Mouse (Mus musculus) heart, adult 2 months (tissue): ENCODE data around the gene Klc4. TPM values are rescaled to one million over a fixed set of nuclear protein-coding genes. Genes with fewer than 3 reads are reported as not detected.

Source experiments
- DNase-seq, 2 experiments: peaks; one replicate each; pipeline ENCODE4 v3.0.0; 2021
- H3K27ac ChIP-seq: fragments of 200-600 bp; 2 replicates; pipeline ENCODE4 v1.8.1; 2022
- H3K27me3 ChIP-seq: fragments of 200-500 bp; 2 replicates; pipeline ENCODE4 v1.6.1; 2012; ENCODE audit warnings: mild to moderate bottlenecking, low read length, inconsistent platforms, mixed read lengths; ENCODE audit not compliant: control insufficient read depth, insufficient read depth
- H3K36me3 ChIP-seq: fragments of 200-500 bp; 2 replicates; pipeline ENCODE4 v1.6.1; 2012; ENCODE audit warnings: low read length, inconsistent platforms; ENCODE audit not compliant: control insufficient read depth, insufficient read depth
- H3K4me1 ChIP-seq: fragments of 200-500 bp; 2 replicates; pipeline ENCODE4 v1.6.1; 2011; ENCODE audit warnings: low read length; ENCODE audit not compliant: control insufficient read depth, insufficient read depth
- H3K4me3 ChIP-seq: fragments of 200-600 bp; 2 replicates; pipeline ENCODE4 v1.8.1; 2022
- H3K79me2 ChIP-seq: fragments of 200-500 bp; replicated peaks from 2 replicates; pipeline ENCODE4 v1.6.1; 2012; ENCODE audit warnings: mild to moderate bottlenecking, inconsistent platforms, low read length, moderate library complexity, mixed read lengths; ENCODE audit not compliant: control insufficient read depth, insufficient read depth
- H3K9ac ChIP-seq: fragments of 200-500 bp; 2 replicates; pipeline ENCODE4 v1.6.1; 2012; ENCODE audit warnings: low read depth, mild to moderate bottlenecking, control low read depth, inconsistent platforms, low read length, mixed read lengths
- CTCF ChIP-seq: fragments of 200-600 bp; IDR thresholded peaks from 2 replicates; pipeline ENCODE4 v1.8.1; 2022; ENCODE audit warnings: antibody characterized with exemption, mild to moderate bottlenecking, moderate library complexity
- EP300 ChIP-seq: fragments of 200-500 bp; IDR thresholded peaks from 2 replicates; pipeline ENCODE4 v1.6.1; 2011; ENCODE audit warnings: low read depth, low read length, control low read depth; ENCODE audit not compliant: insufficient read depth
- POLR2A ChIP-seq: fragments of 200-500 bp; IDR thresholded peaks from 2 replicates; pipeline ENCODE4 v1.6.1; 2011; ENCODE audit warnings: mild to moderate bottlenecking, low read depth, low read length, control low read depth; ENCODE audit not compliant: insufficient read depth
- WGBS: fragments of 180-500 bp; shearing (Covaris S2); methylation state at CpG from one replicate; pipeline ENCODE4 v1.1.7; 2018; 5-methylcytosine and 5-hydroxymethylcytosine counted together
- intact Hi-C: fragments of 180-260 bp; cut with DNase I; formaldehyde crosslinking; loops from one replicate; pipeline ENCODE4 v1.15.1; 2025
- polyA plus RNA-seq: library from polyadenylated mRNA; depleted of rRNA; stranded (reverse); fragments of >200 nt; gene quantifications from 2 replicates; pipeline ENCODE4 v1.2.3, GENCODE M21; 2012
- total RNA-seq, 2 experiments: library from RNA; stranded (reverse); gene quantifications; 2 replicates each; pipeline ENCODE4 v1.2.3; 2021

Gene Klc4
- total and polyA plus RNA-seq, 3 experiments, result 20.9 to 25.7 (median 23.5) TPM

- Histone ChIP-seq H3K36me3 (no peaks in the 10 kb centered on the region), H3K79me2 (no peaks in the 10 kb centered on the region), H3K4me1 (peaks cover 3% of the 10 kb centered on the region; the same call in 1 of the 2 replicates), H3K27ac (no peak overlapping the region), H3K4me3 (no peak overlapping the region), H3K27me3 (no peaks in the 10 kb centered on the region), H3K9ac (no peak overlapping the region)
- no peak for TF ChIP-seq CTCF
- TF ChIP-seq EP300, result no peak
- DNase-seq, result no peak
- WGBS, result 69% methylated on average over 3 of the region's 3 CpGs
- intact Hi-C loops, result no loop called here
These were observed 32.6 kb downstream of the Klc4 start for GRCm38 (mm10) chr17:46613229-46613628.

GRCm38 (mm10) chr17:46612820-46613219 is 33.0 kb downstream of the Klc4 start:
- WGBS, result 23% methylated on average over 4 of the region's 4 CpGs
- Histone ChIP-seq H3K36me3 (no peaks in the 10 kb centered on the region), H3K27ac (no peak overlapping the region), H3K27me3 (no peaks in the 10 kb centered on the region), H3K4me3 (no peak overlapping the region), H3K9ac (no peak overlapping the region), H3K4me1 (peaks cover 3% of the 10 kb centered on the region; the same call in 1 of the 2 replicates), H3K79me2 (no peaks in the 10 kb centered on the region)
- no peak for TF ChIP-seq POLR2A
- no peak for TF ChIP-seq CTCF
- TF ChIP-seq EP300, result no peak
- intact Hi-C loops, result no loop called here
- peak in 1 of 2 experiments; percentile 21 for DNase-seq

GRCm38 (mm10) chr17:46612189-46612588 is 33.6 kb downstream of the Klc4 start:
- Histone ChIP-seq H3K4me3 (no peak overlapping the region), H3K9ac (no peak overlapping the region), H3K4me1 (peaks cover 3% of the 10 kb centered on the region; the same call in 1 of the 2 replicates), H3K79me2 (no peaks in the 10 kb centered on the region), H3K27ac (no peak overlapping the region), H3K27me3 (no peaks in the 10 kb centered on the region), H3K36me3 (no peaks in the 10 kb centered on the region)
- DNase-seq, result no peak
- no peak for TF ChIP-seq CTCF
- no peak for TF ChIP-seq EP300
- no peak for TF ChIP-seq POLR2A
- intact Hi-C loops, result no loop called here
- WGBS, result 73% methylated on average over 2 of the region's 2 CpGs

GRCm38 (mm10) chr17:46611316-46611715 is 34.5 kb downstream of the Klc4 start:
- no peak for TF ChIP-seq CTCF
- TF ChIP-seq POLR2A, result no peak
- no peak for TF ChIP-seq EP300
- H3K27ac ChIP-seq, result no peak overlapping the region
- H3K4me3 ChIP-seq, result no peak overlapping the region
- whole genome bisulfite sequencing, result 90% methylated on average over 6 of the region's 6 CpGs
- intact Hi-C loops, result no loop called here
- peaks cover 3% of the 10 kb centered on the region; the same call in 1 of the 2 replicates for H3K4me1 ChIP-seq
- no peaks in the 10 kb centered on the region for H3K27me3 ChIP-seq
- H3K9ac ChIP-seq, result no peak overlapping the region
- H3K36me3 ChIP-seq, result no peaks in the 10 kb centered on the region
- H3K79me2 ChIP-seq, result no peaks in the 10 kb centered on the region
- no peak for DNase-seq

GRCm38 (mm10) chr17:46609721-46610514 is 35.9 kb downstream of the Klc4 start:
- Histone ChIP-seq H3K4me1 (peaks cover 3% of the 10 kb centered on the region; the same call in 1 of the 2 replicates), H3K4me3 (peak overlapping the region; percentile 43), H3K27ac (peak overlapping the region; percentile 56), H3K79me2 (no peaks in the 10 kb centered on the region), H3K36me3 (no peaks in the 10 kb centered on the region), H3K9ac (peak overlapping the region; percentile 0; the same call in 1 of the 2 replicates), H3K27me3 (no peaks in the 10 kb centered on the region)
- intact Hi-C loops, result no loop called here
- peak; percentile 53 to 58 for DNase-seq
- no peak for TF ChIP-seq EP300
- peak; percentile 56 for TF ChIP-seq POLR2A
- no peak for TF ChIP-seq CTCF
- WGBS, result 30% methylated on average over 15 of the region's 15 CpGs

- H3K27me3 ChIP-seq, result no peaks in the 10 kb centered on the region
- H3K27ac ChIP-seq, result no peak overlapping the region
- H3K79me2 ChIP-seq, result no peaks in the 10 kb centered on the region
- intact Hi-C loops, result no loop called here
- no peak overlapping the region for H3K9ac ChIP-seq
- TF ChIP-seq POLR2A (no peak), CTCF (no peak), EP300 (no peak)
- no peak for DNase-seq
- no peaks in the 10 kb centered on the region for H3K36me3 ChIP-seq
- no peak overlapping the region for H3K4me3 ChIP-seq
- WGBS, result 75% methylated on average over 12 of the region's 12 CpGs
- H3K4me1 ChIP-seq, result no peaks in the 10 kb centered on the region; the same call in 1 of the 2 replicates
These were observed 39.8 kb downstream of the Klc4 start for GRCm38 (mm10) chr17:46605987-46606386.
